Mouse (Mus musculus) liver, adult 2 months (tissue): Measurements from ENCODE around the gene Mpv17l2. TPM values are rescaled to one million over a fixed set of nuclear protein-coding genes. Genes with fewer than 3 reads are reported as not detected.

Experiments used
- DNase-seq: peaks from one replicate; pipeline ENCODE4 v3.0.0-alpha.2; 2011; ENCODE audit warnings: low read depth, low spot score; ENCODE audit errors: extremely low read depth
- H3K27ac ChIP-seq: fragments of 200-500 bp; replicated peaks from 2 replicates; pipeline ENCODE4 v1.5.1; 2012; ENCODE audit warnings: low read depth, mild to moderate bottlenecking, control low read depth, inconsistent platforms, low read length; ENCODE audit not compliant: insufficient read depth
- H3K27me3 ChIP-seq: fragments of 200-500 bp; 2 replicates; pipeline ENCODE4 v1.6.1; 2012; ENCODE audit warnings: mild to moderate bottlenecking, moderate library complexity, low read length, inconsistent platforms; ENCODE audit not compliant: control insufficient read depth, insufficient read depth
- H3K36me3 ChIP-seq: fragments of 200-500 bp; 2 replicates; pipeline ENCODE4 v1.6.1; 2012; ENCODE audit warnings: low read length, inconsistent platforms; ENCODE audit not compliant: control insufficient read depth, insufficient read depth
- H3K4me1 ChIP-seq: fragments of 200-500 bp; 2 replicates; pipeline ENCODE4 v1.6.1; 2011; ENCODE audit warnings: low read length; ENCODE audit not compliant: control insufficient read depth, insufficient read depth
- H3K4me3 ChIP-seq: fragments of 200-500 bp; 2 replicates; pipeline ENCODE4 v1.5.1; 2011; ENCODE audit warnings: low read depth, mild to moderate bottlenecking, control low read depth, low read length, moderate library complexity; ENCODE audit not compliant: insufficient read depth
- H3K79me2 ChIP-seq: fragments of 200-500 bp; 2 replicates; pipeline ENCODE4 v1.6.1; 2012; ENCODE audit warnings: inconsistent platforms, mild to moderate bottlenecking, low read length, moderate library complexity; ENCODE audit not compliant: control insufficient read depth, insufficient read depth
- H3K9ac ChIP-seq: fragments of 200-500 bp; 2 replicates; pipeline ENCODE4 v1.6.1; 2012; ENCODE audit warnings: low read depth, mild to moderate bottlenecking, control low read depth, inconsistent platforms, low read length
- CTCF ChIP-seq: fragments of 200-500 bp; IDR thresholded peaks from 2 replicates; pipeline ENCODE4 v1.5.1; 2011; ENCODE audit warnings: low read depth, low read length, control low read depth
- POLR2A ChIP-seq: fragments of 200-500 bp; IDR thresholded peaks from 2 replicates; pipeline ENCODE4 v1.6.1; 2011; ENCODE audit warnings: low read length, control low read depth; ENCODE audit not compliant: insufficient read depth; ENCODE audit errors: extremely low read depth
- WGBS: fragments of 180-500 bp; shearing (Covaris S2); methylation state at CpG from one replicate; pipeline ENCODE4 v1.1.7; 2018; 5-methylcytosine and 5-hydroxymethylcytosine counted together
- polyA plus RNA-seq: library from polyadenylated mRNA; depleted of rRNA; stranded (reverse); fragments of >200 nt; gene quantifications from 2 replicates; pipeline ENCODE4 v1.2.3, GENCODE M21; 2012
- total RNA-seq: library from RNA; depleted of rRNA; stranded (reverse); fragments of >200 nt; gene quantifications from 2 replicates; pipeline ENCODE4 v1.2.3, GENCODE M21; 2014

Mpv17l2 gene
- total and polyA plus RNA-seq, 2 experiments, result 13.7 to 33.9 TPM

GRCm38 (mm10) chr8:70723486-70724210, 37.1 kb downstream of the Mpv17l2 start, which contains the start of gene Pde4c:
Gene Pde4c, plus strand, starts transcription at chr8:70723720.
- Histone ChIP-seq H3K9ac (peak within 1 kb of the TSS; percentile 82), H3K36me3 (no peaks in the 10 kb centered on the region), H3K4me3 (peak within 1 kb of the TSS; percentile 65), H3K79me2 (peaks cover 9% of the 10 kb centered on the region; the same call in 1 of the 2 replicates), H3K27me3 (no peaks in the 10 kb centered on the region), H3K4me1 (peaks cover 23% of the 10 kb centered on the region), H3K27ac (peak within 1 kb of the TSS; percentile 93)
- DNase-seq, result peak; percentile 97
- TF ChIP-seq CTCF (no peak), POLR2A (peak; percentile 19; the same call in 1 of the 2 replicates)
- 27% methylated on average over 7 of the region's 7 CpGs for WGBS

DNA sequence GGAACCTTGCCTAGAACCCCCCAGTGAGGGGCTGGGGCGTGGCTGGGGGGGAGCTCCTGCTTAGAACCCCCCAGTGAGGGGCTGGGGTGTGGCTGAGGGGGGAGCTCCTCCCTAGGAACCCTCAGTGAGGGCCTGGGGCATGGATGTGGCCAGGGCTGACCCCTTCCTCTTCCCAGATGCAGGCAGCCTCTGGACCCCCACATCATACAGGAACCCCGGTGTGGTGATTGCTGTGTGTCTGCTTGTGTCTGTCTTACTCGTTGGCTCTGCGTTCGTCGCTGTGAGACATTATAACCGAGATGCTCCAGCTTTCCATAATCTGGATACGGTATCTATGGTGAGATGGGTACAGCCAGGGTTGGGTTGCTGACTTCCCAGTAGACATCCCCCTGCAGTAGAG, 39.1 kb downstream of the Mpv17l2 start:
- DNase-seq, result no peak
- 81% methylated on average over 8 of the region's 8 CpGs for WGBS
- peaks cover 9% of the 10 kb centered on the region; the same call in 1 of the 2 replicates for H3K79me2 ChIP-seq
- H3K27me3 ChIP-seq, result no peaks in the 10 kb centered on the region
- H3K36me3 ChIP-seq, result no peaks in the 10 kb centered on the region
- no peak overlapping the region; the same call in 1 of the 2 replicates for H3K4me3 ChIP-seq
- peak overlapping the region; percentile 76 for H3K9ac ChIP-seq
- peak overlapping the region; percentile 93 for H3K27ac ChIP-seq
- TF ChIP-seq CTCF (no peak), POLR2A (no peak)
- H3K4me1 ChIP-seq, result peaks cover 23% of the 10 kb centered on the region

DNA sequence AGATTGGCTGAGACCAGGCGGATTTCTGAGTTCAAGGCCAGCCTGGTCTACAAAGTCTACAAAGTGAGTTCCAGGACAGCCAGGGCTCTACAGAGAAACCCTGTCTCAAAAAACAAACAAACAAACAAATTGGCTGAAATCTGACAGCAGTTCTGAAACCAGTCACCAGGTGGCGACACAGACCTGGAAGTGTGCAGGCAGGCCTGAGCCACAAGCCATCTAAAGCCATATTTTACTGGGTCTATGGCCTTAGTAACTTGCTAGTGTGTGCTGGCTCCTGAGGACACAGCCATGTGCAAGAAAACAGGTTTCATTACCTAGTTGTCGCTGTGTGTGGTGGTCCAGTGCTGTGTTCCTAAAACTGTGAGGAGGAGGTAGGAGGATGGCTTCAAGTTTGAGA, 40.0 kb downstream of the Mpv17l2 start:
- Histone ChIP-seq H3K27me3 (no peaks in the 10 kb centered on the region), H3K79me2 (peaks cover 9% of the 10 kb centered on the region; the same call in 1 of the 2 replicates), H3K27ac (peak overlapping the region; percentile 65), H3K4me3 (no peak overlapping the region), H3K36me3 (no peaks in the 10 kb centered on the region), H3K4me1 (peaks cover 23% of the 10 kb centered on the region), H3K9ac (peak overlapping the region; percentile 50)
- TF ChIP-seq CTCF (peak; percentile 97), POLR2A (no peak)
- WGBS, result 2% methylated on average over 3 of the region's 3 CpGs
- DNase-seq, result peak; percentile 82

GRCm38 (mm10) chr8:70719796-70720270, 40.9 kb downstream of the Mpv17l2 start:
- no peak overlapping the region for H3K9ac ChIP-seq
- H3K4me3 ChIP-seq, result no peak overlapping the region
- no peaks in the 10 kb centered on the region for H3K36me3 ChIP-seq
- TF ChIP-seq CTCF (no peak), POLR2A (no peak)
- H3K27me3 ChIP-seq, result no peaks in the 10 kb centered on the region
- DNase-seq, result peak; percentile 95
- H3K79me2 ChIP-seq, result peaks cover 9% of the 10 kb centered on the region; the same call in 1 of the 2 replicates
- peaks cover 21% of the 10 kb centered on the region for H3K4me1 ChIP-seq
- WGBS, result 25% methylated on average over 9 of the region's 9 CpGs
- H3K27ac ChIP-seq, result peak overlapping the region; percentile 65

- Histone ChIP-seq H3K4me3 (no peak within 1 kb of the TSS), H3K4me1 (peaks cover 16% of the 10 kb centered on the region), H3K27me3 (no peaks in the 10 kb centered on the region), H3K36me3 (no peaks in the 10 kb centered on the region), H3K9ac (peak within 1 kb of the TSS; percentile 40), H3K27ac (no peak within 1 kb of the TSS), H3K79me2 (peaks cover 9% of the 10 kb centered on the region; the same call in 1 of the 2 replicates)
- TF ChIP-seq POLR2A, result peak; percentile 51; the same call in 1 of the 2 replicates
- peak; percentile 90 for TF ChIP-seq CTCF
- WGBS, result 4% methylated on average over 19 of the region's 19 CpGs
- no peak for DNase-seq
Observed at GRCm38 (mm10) chr8:70718297-70718696, 42.4 kb downstream of the Mpv17l2 start, which contains the start of gene Gm3336. Gene Gm3336, plus strand, starts transcription at chr8:70718543.
